Mouse (Mus musculus) myocyte (in vitro differentiated cells): ENCODE measurements around the gene Myo1d.

Experiments used
- E2F4 ChIP-seq: IDR thresholded peaks from one replicate; pipeline ENCODE4 v1.6.1; 2011; ENCODE audit warnings: mild to moderate bottlenecking, control low read depth, moderate library complexity; ENCODE audit not compliant: insufficient read depth
- MAX ChIP-seq: IDR thresholded peaks from one replicate; pipeline ENCODE4 v1.6.1; 2011; ENCODE audit warnings: low read depth, mild to moderate bottlenecking, control low read depth
- MYOG ChIP-seq, 3 experiments: IDR thresholded peaks; one replicate each; pipeline ENCODE4 v1.6.1; 2011; ENCODE audit warnings: control low read depth in 2 of 3, low read depth in 2 of 3, mild to moderate bottlenecking in 2 of 3; ENCODE audit not compliant: insufficient read length in 2 of 3, control insufficient read depth in 1 of 3, insufficient read depth in 1 of 3
- POLR2A ChIP-seq: IDR thresholded peaks from one replicate; pipeline ENCODE4 v1.6.1; 2011; ENCODE audit warnings: low read depth, mild to moderate bottlenecking, control low read depth, moderate library complexity; ENCODE audit not compliant: insufficient read length
- TCF3 ChIP-seq: IDR thresholded peaks from one replicate; pipeline ENCODE4 v1.6.1; 2011; ENCODE audit warnings: low read depth, control low read depth; ENCODE audit not compliant: insufficient read length
- USF1 ChIP-seq: IDR thresholded peaks from one replicate; pipeline ENCODE4 v1.6.1; 2011; ENCODE audit warnings: low read depth, mild to moderate bottlenecking, control low read depth, moderate library complexity

DNA sequence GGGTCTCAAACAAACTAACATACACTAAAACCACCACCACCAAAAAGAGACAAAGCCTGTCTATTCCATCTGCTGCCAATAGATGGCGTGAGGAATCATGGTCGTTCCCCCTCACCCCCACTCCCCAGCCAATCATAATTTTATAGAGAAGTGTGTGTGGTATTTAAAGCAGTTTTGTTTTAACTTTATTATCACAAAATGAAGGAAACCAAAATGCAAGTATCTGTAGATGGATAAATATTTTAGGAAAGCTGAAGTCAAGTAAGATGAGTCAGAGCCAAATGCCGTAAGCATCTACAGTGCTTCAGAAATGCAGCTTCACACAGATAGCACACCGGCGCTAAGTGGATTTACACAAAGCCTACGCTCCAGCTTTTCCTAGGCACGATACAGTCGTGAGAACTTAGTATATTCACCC lies 177.8 kb downstream of the Myo1d start:
- TF ChIP-seq E2F4: no peak
- no peak for TF ChIP-seq MAX
- TF ChIP-seq POLR2A: no peak
- TF ChIP-seq USF1: no peak
- no peak for TF ChIP-seq TCF3
- no peak for TF ChIP-seq MYOG (IDR thresholded peaks at IDR 0.05; ENCODE audit: control insufficient read depth in 1 of 3, insufficient read depth in 1 of 3, insufficient read length in 2 of 3, low read depth in 2 of 3)
